Mouse (Mus musculus) kidney, adult 2 months (tissue): ENCODE measurements at regions not wholly inside any gene's neighbourhood (a gene's known extent, or its start where the extent isn't known, plus 50 kb on each side); places are given as distances from the start of the nearest gene placed in this dataset.

ENCODE experiments used
- CTCF ChIP-seq: fragments of 200-500 bp; conservative IDR thresholded peaks from 2 replicates; pipeline ENCODE4 v1.5.1; 2011; ENCODE audit warnings: low read depth, mild to moderate bottlenecking, control low read depth, low read length, moderate library complexity, mixed read lengths; ENCODE audit not compliant: insufficient read depth, insufficient read length
- POLR2A ChIP-seq: fragments of 200-500 bp; IDR thresholded peaks from one replicate; pipeline ENCODE4 v1.6.1; 2011; ENCODE audit warnings: low read depth, low read length, control low read depth

DNA sequence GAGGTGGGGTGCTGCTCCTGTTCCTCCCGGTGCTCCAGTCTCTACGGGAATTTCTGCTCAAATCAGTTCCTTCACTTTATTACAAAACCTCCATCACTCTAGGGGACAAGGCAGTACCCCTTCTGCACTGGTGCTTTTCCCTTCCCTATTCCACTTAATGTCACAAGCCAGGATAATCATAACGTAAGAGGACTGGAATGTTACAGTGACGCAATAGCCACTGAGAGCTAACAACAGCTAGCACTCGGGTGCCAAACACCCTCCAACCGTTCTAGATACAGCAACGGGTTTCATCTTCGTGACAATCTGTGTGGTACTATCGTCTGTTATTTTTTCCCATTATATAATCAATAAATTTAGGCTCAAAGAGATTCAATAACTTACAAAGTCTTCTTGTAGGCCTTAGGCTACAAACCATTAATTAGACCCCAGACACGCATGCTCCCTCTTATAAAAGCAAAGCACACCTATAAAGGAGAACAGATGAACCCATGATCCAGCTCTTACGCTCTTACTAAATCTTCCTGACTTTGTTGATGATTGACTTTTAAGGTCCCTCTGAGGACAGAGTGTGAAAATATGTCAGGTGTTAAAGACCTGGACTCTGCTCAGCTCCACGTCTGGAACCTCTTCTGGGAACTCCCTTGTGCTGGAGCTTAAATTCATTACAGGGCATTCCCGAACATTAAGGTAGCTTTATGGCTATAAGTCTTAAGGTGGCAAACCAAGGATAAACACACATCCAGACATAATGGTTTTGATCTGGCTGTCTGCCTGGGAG, 65.0 kb downstream of the Areg start:
- TF ChIP-seq POLR2A (no peak), CTCF (no peak)
